In genomic region chr3:28410269-28410668, GRCm38 (mm10) we compare ENCODE assay signal across 13 mouse cellular contexts.
A peak's percentile ranks its signal among the peaks of the same experiment; 100 is the strongest.
DNase-seq lines count a peak whose midpoint lies in the region; ATAC-seq and TF ChIP-seq lines count a peak whose summit lies in the region.
"Had no signal": no experiment of that assay in that cellular context is flagged by ENCODE, and none has a peak within 500 bp of the region (broad histone marks: within the 10 kb centered on the region; RNA-seq: fewer than 3 reads in every experiment).

No protein-coding gene starts in this region.

- peak; percentile 31 for TF ChIP-seq CTCF in Patski (IDR thresholded peaks at IDR 0.05)

- 68% methylated on average over 3 of the region's 3 CpGs for WGBS in forebrain, embryonic 14.5 days
- 65% methylated on average over 3 of the region's 3 CpGs for WGBS in forebrain, embryonic 15.5 days
- WGBS in liver, embryonic 13.5 days (ENCODE audit: insufficient replicate concordance): 79% methylated on average over 3 of the region's 3 CpGs
- WGBS in liver, embryonic 12.5 days (ENCODE audit: insufficient replicate concordance): 68% methylated on average over 3 of the region's 3 CpGs

- no peaks in the 10 kb centered on the region for H3K36me3 ChIP-seq in forebrain, embryonic 14.5 days (ENCODE audit: control insufficient read depth, insufficient read depth, low read length)
- no peaks in the 10 kb centered on the region for H3K36me3 ChIP-seq in forebrain, embryonic 15.5 days
- no peaks in the 10 kb centered on the region for H3K36me3 ChIP-seq in liver, embryonic 13.5 days
- no peaks in the 10 kb centered on the region for H3K36me3 ChIP-seq in liver, embryonic 12.5 days
- H3K36me3 ChIP-seq: embryonic facial prominence, embryonic 12.5 days; liver, embryonic 15.5 days had no signal

- CTCF ChIA-PET in Patski (lab: Charles Lee): interaction anchor here (1.1 to 1.5 kb wide), 3 partner anchors 8 to 28 kb away, joined by 3 to 4 read pairs (median 4); no protein-coding TSS in a partner anchor

- H3K4me3 ChIP-seq in forebrain, embryonic 14.5 days (ENCODE audit: low read depth, low read length): no peak overlapping the region
- no peak overlapping the region for H3K4me3 ChIP-seq in forebrain, embryonic 15.5 days
- no peak overlapping the region for H3K4me3 ChIP-seq in liver, embryonic 13.5 days (replicated peaks)
- H3K4me3 ChIP-seq in liver, embryonic 12.5 days: no peak overlapping the region
- H3K4me3 ChIP-seq: embryonic facial prominence, embryonic 12.5 days; liver, embryonic 15.5 days had no signal

- peak; percentile 45 for DNase-seq in forebrain, embryonic 14.5 days (ENCODE audit: low spot score)
- peak; percentile 3 for DNase-seq in liver, embryonic 13.5 days
- DNase-seq in Patski (ENCODE audit: low read depth, low spot score): no peak
- DNase-seq in layer of hippocampus, postnatal 25 days (ENCODE audit: extremely low spot score in 1 of 2, low spot score in 1 of 2): no peak
- DNase-seq: adrenal gland, postnatal 10 days; kidney, postnatal 14 days had no signal

- ATAC-seq in forebrain, embryonic 14.5 days: peak; percentile 44; the same call in 1 of the 2 replicates
- ATAC-seq in forebrain, embryonic 15.5 days (replicated peaks): no peak; the same call in 1 of the 2 replicates
- peak; percentile 60; the same call in 1 of the 2 replicates for ATAC-seq in liver, embryonic 13.5 days (ENCODE audit: low read depth)
- no peak for ATAC-seq in liver, embryonic 12.5 days
- ATAC-seq in Patski: no peak
- peak; percentile 27 for ATAC-seq in inflammation-experienced regulatory T-cells, adult 6 months
- no peak for ATAC-seq in frontal cortex, adult (ENCODE audit: low TSS enrichment)

- in situ Hi-C loops in Patski (cut with MboI; ENCODE audit: low pct_unique_long_range_greater_than_20kb): no loop called here

- POLR2A ChIA-PET in Patski (lab: Charles Lee): no interaction called here

- no peaks in the 10 kb centered on the region for H3K27me3 ChIP-seq in forebrain, embryonic 14.5 days (replicated peaks; ENCODE audit: control insufficient read depth, insufficient read depth, low read length)
- no peaks in the 10 kb centered on the region for H3K27me3 ChIP-seq in forebrain, embryonic 15.5 days
- no peaks in the 10 kb centered on the region for H3K27me3 ChIP-seq in liver, embryonic 13.5 days
- H3K27me3 ChIP-seq in liver, embryonic 12.5 days (replicated peaks): no peaks in the 10 kb centered on the region
- H3K27me3 ChIP-seq in Patski: no peaks in the 10 kb centered on the region
- H3K27me3 ChIP-seq: CH12.LX; embryonic facial prominence, embryonic 12.5 days; liver, embryonic 15.5 days had no signal

- peaks cover 4% of the 10 kb centered on the region; the same call in 1 of the 2 replicates for H3K4me1 ChIP-seq in forebrain, embryonic 14.5 days (ENCODE audit: control insufficient read depth, insufficient read depth, low read length)
- H3K4me1 ChIP-seq in forebrain, embryonic 15.5 days: peaks cover 37% of the 10 kb centered on the region
- H3K4me1 ChIP-seq in liver, embryonic 13.5 days (replicated peaks): peaks cover 10% of the 10 kb centered on the region
- H3K4me1 ChIP-seq in liver, embryonic 12.5 days: peaks cover 19% of the 10 kb centered on the region

- no peaks in the 10 kb centered on the region for H3K9me3 ChIP-seq in forebrain, embryonic 14.5 days (replicated peaks; ENCODE audit: control insufficient read depth, low read length)
- no peaks in the 10 kb centered on the region for H3K9me3 ChIP-seq in forebrain, embryonic 15.5 days
- no peaks in the 10 kb centered on the region for H3K9me3 ChIP-seq in liver, embryonic 13.5 days (replicated peaks)
- H3K9me3 ChIP-seq in liver, embryonic 12.5 days (replicated peaks): no peaks in the 10 kb centered on the region
- H3K9me3 ChIP-seq: embryonic facial prominence, embryonic 12.5 days; liver, embryonic 15.5 days had no signal

- H3K9ac ChIP-seq in forebrain, embryonic 14.5 days (ENCODE audit: low read length): no peak overlapping the region
- no peak overlapping the region for H3K9ac ChIP-seq in forebrain, embryonic 15.5 days (replicated peaks)
- H3K9ac ChIP-seq in liver, embryonic 13.5 days: no peak overlapping the region
- H3K9ac ChIP-seq in liver, embryonic 12.5 days: no peak overlapping the region
- H3K9ac ChIP-seq: embryonic facial prominence, embryonic 12.5 days; liver, embryonic 15.5 days had no signal

- no peak overlapping the region for H3K27ac ChIP-seq in forebrain, embryonic 14.5 days (ENCODE audit: low read depth, low read length)
- no peak overlapping the region for H3K27ac ChIP-seq in forebrain, embryonic 15.5 days (replicated peaks)
- no peak overlapping the region for H3K27ac ChIP-seq in liver, embryonic 13.5 days
- H3K27ac ChIP-seq in liver, embryonic 12.5 days: no peak overlapping the region
- H3K27ac ChIP-seq: liver, embryonic 15.5 days had no signal

- H3K4me2 ChIP-seq in forebrain, embryonic 14.5 days (ENCODE audit: low read length): no peak overlapping the region
- no peak overlapping the region for H3K4me2 ChIP-seq in forebrain, embryonic 15.5 days (replicated peaks)
- no peak overlapping the region for H3K4me2 ChIP-seq in liver, embryonic 13.5 days
- H3K4me2 ChIP-seq in liver, embryonic 12.5 days: no peak overlapping the region
- H3K4me2 ChIP-seq: embryonic facial prominence, embryonic 12.5 days; liver, embryonic 15.5 days had no signal

Comparison
In these comparisons a context has a peak if more than half of its experiments do, and no peak if none do; other contexts are left out.
1. ATAC-seq: peak in forebrain, embryonic 14.5 days (single experiment), liver, embryonic 13.5 days (single experiment) and inflammation-experienced regulatory T-cells, adult 6 months (single experiment); none in forebrain, embryonic 15.5 days (single experiment), liver, embryonic 12.5 days (single experiment), Patski (single experiment) and frontal cortex, adult (single experiment).
2. DNase-seq: peak in forebrain, embryonic 14.5 days (single experiment) and liver, embryonic 13.5 days (single experiment); none in Patski (single experiment) and layer of hippocampus, postnatal 25 days (0 of 2).